Mouse (Mus musculus): Measurements from ENCODE around the gene Arid1b. TPM values are rescaled to one million over a fixed set of nuclear protein-coding genes. Genes with fewer than 3 reads are reported as not detected.
"Not testable (repeated sequence)": the region's sequence is repeated elsewhere in the genome, so short reads cannot be mapped to it uniquely, and the experiment has no call there.

Gene Arid1b
- polyA plus RNA-seq, 1 experiment from 2014 or later: 8.7 TPM

DNA sequence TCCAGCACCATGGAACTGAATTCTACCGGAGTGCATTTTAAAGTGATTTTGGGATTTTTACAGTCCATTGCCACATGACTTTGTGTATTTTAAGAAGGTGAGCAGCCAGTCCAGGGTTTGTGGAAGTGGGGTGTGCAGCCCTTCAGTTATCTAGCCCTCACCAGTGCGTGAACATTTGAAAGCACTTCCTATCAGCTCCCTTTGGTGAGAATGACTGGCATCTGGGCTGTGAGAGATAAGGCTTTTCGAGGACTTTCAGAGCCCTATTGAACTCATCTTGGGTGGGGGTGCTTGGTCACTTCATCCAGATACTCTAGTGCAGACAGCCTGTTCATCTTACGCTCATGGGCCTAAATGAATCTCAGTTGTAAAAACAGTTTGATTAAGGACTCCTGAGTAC lies 105.1 kb downstream of the Arid1b start:
- peaks cover 29% of the 10 kb centered on the region for H3K27me3 ChIP-seq (replicated peaks)
- no peak overlapping the region for H3K9ac ChIP-seq
- H3K4me2 ChIP-seq: peak overlapping the region; percentile 41
- peak overlapping the region; percentile 19 for H3K27ac ChIP-seq (ENCODE audit: poor library complexity, severe bottlenecking)
- peaks cover 54% of the 10 kb centered on the region for H3K4me1 ChIP-seq (replicated peaks)
- ATAC-seq (ENCODE audit: insufficient number of reproducible peaks, low FRiP score): peak; percentile 93
- no peak overlapping the region for H3K4me3 ChIP-seq
- 11% methylated on average over 4 of the region's 4 CpGs for WGBS
- no peaks in the 10 kb centered on the region for H3K9me3 ChIP-seq (replicated peaks)
- no peaks in the 10 kb centered on the region for H3K36me3 ChIP-seq

GRCm38 (mm10) chr17:5101157-5101556 lies 107.0 kb downstream of the Arid1b start:
- peaks cover 64% of the 10 kb centered on the region for H3K4me1 ChIP-seq (replicated peaks)

DNA sequence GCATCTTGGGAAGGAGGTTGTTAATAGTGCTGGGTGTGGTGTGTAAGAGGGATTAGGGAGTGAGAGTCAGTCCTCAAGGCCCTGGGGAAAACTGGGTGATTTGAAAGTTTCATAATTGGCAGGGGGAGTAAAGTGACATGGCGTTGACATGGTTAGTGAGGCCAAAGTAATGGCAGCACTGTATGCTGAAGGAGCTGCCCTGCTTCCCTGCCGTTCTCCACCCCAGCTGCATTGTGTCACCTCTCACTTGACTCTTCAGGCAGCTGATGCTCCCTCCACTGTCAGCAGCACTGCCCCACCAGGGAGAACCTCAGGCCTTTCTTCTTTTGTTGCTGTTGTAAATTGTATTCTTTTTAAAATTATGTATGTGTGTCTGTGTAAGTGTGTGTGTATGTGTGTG lies 107.8 kb downstream of the Arid1b start:
- no peaks in the 10 kb centered on the region for H3K36me3 ChIP-seq
- 34% methylated on average over 2 of the region's 2 CpGs for WGBS
- H3K4me1 ChIP-seq (replicated peaks): peaks cover 68% of the 10 kb centered on the region
- no peak for ATAC-seq (ENCODE audit: insufficient number of reproducible peaks, low FRiP score)
- H3K4me2 ChIP-seq: no peak overlapping the region
- H3K27ac ChIP-seq (ENCODE audit: poor library complexity, severe bottlenecking): no peak overlapping the region
- peaks cover 12% of the 10 kb centered on the region; the same call in 1 of the 2 replicates for H3K27me3 ChIP-seq (replicated peaks)
- no peaks in the 10 kb centered on the region for H3K9me3 ChIP-seq (replicated peaks)
- no peak overlapping the region for H3K9ac ChIP-seq
- H3K4me3 ChIP-seq: no peak overlapping the region

More at GRCm38 (mm10) chr17:5101157-5101556, 107.0 kb downstream of the Arid1b start:
- H3K36me3 ChIP-seq: no peaks in the 10 kb centered on the region
- no peak overlapping the region for H3K9ac ChIP-seq
- no peak for ATAC-seq (ENCODE audit: insufficient number of reproducible peaks, low FRiP score)
- no peaks in the 10 kb centered on the region for H3K9me3 ChIP-seq (replicated peaks)
- H3K4me3 ChIP-seq: no peak overlapping the region
- no peak overlapping the region for H3K4me2 ChIP-seq
- H3K27me3 ChIP-seq (replicated peaks): peaks cover 19% of the 10 kb centered on the region
- 86% methylated on average over 8 of the region's 8 CpGs for WGBS
- no peak overlapping the region for H3K27ac ChIP-seq (ENCODE audit: poor library complexity, severe bottlenecking)

- no peak overlapping the region for H3K9ac ChIP-seq
- ATAC-seq (ENCODE audit: insufficient number of reproducible peaks, low FRiP score): no peak
- 85% methylated on average over 6 of the region's 6 CpGs for WGBS
- peaks cover 66% of the 10 kb centered on the region for H3K4me1 ChIP-seq (replicated peaks)
- H3K4me2 ChIP-seq: no peak overlapping the region
- no peaks in the 10 kb centered on the region for H3K9me3 ChIP-seq (replicated peaks)
- H3K27ac ChIP-seq (ENCODE audit: poor library complexity, severe bottlenecking): no peak overlapping the region
- no peak overlapping the region for H3K4me3 ChIP-seq
- peaks cover 7% of the 10 kb centered on the region; the same call in 1 of the 2 replicates for H3K27me3 ChIP-seq (replicated peaks)
- no peaks in the 10 kb centered on the region for H3K36me3 ChIP-seq
These were observed 111.6 kb downstream of the Arid1b start for GRCm38 (mm10) chr17:5105746-5106145.

DNA sequence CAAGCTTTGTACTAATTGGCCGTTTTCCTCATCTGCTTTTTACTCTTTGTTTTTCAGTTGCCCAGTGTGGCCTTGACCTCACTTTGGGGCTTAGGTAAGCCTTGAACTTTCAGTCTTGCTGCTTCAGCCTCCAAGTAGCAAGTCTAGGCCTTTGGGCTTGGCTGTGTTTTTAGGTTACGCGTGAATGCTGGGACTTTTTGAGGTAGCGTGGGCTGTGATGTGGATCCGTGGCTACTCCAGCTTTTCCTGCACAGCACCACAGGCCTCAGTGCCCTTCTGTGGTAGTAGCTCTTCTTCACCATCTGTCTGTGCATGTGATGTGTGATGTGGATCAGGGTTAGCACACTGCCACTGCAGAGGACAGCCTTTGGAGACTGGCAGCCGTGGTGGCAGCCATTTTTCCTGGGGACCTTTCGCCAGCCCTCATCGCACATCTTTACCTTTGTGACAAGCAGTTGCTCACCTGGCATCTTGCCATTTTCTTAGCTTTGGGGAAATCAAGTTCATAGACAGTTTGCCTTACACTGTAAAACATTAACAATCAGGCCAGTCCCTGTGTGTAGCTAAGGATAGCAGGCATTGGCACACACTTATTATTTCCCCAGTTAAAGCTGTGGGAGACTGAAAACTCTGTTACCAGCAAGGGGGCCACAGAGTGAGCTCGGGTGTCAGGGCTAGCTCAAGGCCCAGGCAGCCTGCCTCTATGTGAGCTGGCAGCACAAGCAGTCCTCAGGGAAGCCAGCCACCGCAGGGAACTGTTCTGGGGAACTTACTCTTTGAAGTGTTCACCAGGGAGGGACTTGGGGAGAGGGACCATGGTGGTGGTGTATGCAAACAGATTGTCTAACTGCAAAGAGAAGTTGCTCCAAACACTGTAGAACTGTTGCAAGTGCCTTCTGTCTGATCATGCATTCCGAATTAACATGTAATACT lies 112.4 kb downstream of the Arid1b start:
- Histone ChIP-seq H3K27ac (ENCODE audit: poor library complexity, severe bottlenecking) (no peak overlapping the region), H3K9ac (no peak overlapping the region), H3K4me2 (no peak overlapping the region), H3K27me3 (replicated peaks) (peaks cover 7% of the 10 kb centered on the region; the same call in 1 of the 2 replicates), H3K4me1 (replicated peaks) (peaks cover 59% of the 10 kb centered on the region), H3K36me3 (0 out of 2 replicates have a peak, but pooled peaks cover under 1% of the 10 kb centered on the region), H3K9me3 (replicated peaks) (no peaks in the 10 kb centered on the region), H3K4me3 (no peak overlapping the region)
- no peak for ATAC-seq (ENCODE audit: insufficient number of reproducible peaks, low FRiP score)
- WGBS: 75% methylated on average over 11 of the region's 11 CpGs

DNA sequence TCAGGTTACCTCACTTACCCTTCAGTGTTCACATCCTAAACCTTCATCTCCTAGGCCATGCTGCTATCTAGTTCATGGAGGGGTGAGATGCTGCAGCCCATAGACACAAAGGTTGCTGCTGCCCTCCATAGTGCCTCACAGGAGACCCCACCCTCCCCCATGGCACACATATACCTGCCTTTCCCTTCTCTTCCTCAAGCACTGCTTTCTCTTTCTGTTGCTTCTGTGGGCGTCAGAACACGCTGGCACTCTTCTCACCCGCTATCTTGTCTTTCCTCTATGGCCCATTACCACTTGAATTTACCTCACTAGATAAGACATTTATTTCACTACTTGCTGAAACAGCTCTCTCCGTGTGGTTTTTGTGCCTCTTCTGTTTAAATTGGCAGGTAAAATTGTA lies 113.4 kb downstream of the Arid1b start:
- H3K9me3 ChIP-seq (replicated peaks): no peaks in the 10 kb centered on the region
- WGBS: 82% methylated on average over 4 of the region's 4 CpGs
- no peak for ATAC-seq (ENCODE audit: insufficient number of reproducible peaks, low FRiP score)
- H3K4me3 ChIP-seq: no peak overlapping the region
- no peak overlapping the region for H3K27ac ChIP-seq (ENCODE audit: poor library complexity, severe bottlenecking)
- H3K4me2 ChIP-seq: no peak overlapping the region
- H3K4me1 ChIP-seq (replicated peaks): peaks cover 57% of the 10 kb centered on the region
- H3K36me3 ChIP-seq: 0 out of 2 replicates have a peak, but pooled peaks cover 4% of the 10 kb centered on the region
- no peak overlapping the region for H3K9ac ChIP-seq
- H3K27me3 ChIP-seq (replicated peaks): peaks cover 7% of the 10 kb centered on the region; the same call in 1 of the 2 replicates

DNA sequence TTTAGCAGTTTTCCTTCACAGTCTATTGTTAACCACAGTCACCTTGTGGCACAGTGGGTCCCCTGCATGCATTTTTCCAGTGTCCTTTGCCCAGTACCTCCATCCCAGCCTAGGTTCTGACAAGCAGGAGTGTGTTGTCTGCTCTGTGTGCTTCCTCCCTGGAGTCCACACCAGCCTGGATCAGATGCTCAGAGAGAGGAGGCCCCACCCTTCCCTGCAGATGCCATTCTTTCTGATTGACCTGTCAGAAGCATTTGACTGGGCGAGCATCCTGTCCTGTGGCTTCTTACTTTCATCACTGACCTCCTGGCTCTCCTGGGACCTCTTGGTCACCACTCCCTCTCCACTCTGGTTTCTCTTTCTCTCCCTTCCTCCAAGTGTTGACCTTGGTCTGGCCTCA lies 113.9 kb downstream of the Arid1b start:
- Histone ChIP-seq H3K4me1 (replicated peaks) (peaks cover 57% of the 10 kb centered on the region), H3K27ac (ENCODE audit: poor library complexity, severe bottlenecking) (no peak overlapping the region), H3K27me3 (replicated peaks) (peaks cover 7% of the 10 kb centered on the region; the same call in 1 of the 2 replicates), H3K9me3 (replicated peaks) (no peaks in the 10 kb centered on the region), H3K36me3 (0 out of 2 replicates have a peak, but pooled peaks cover 4% of the 10 kb centered on the region), H3K9ac (no peak overlapping the region), H3K4me3 (no peak overlapping the region), H3K4me2 (no peak overlapping the region)
- 46% methylated on average over 1 of the region's 1 CpGs for WGBS
- ATAC-seq (ENCODE audit: insufficient number of reproducible peaks, low FRiP score): no peak

DNA sequence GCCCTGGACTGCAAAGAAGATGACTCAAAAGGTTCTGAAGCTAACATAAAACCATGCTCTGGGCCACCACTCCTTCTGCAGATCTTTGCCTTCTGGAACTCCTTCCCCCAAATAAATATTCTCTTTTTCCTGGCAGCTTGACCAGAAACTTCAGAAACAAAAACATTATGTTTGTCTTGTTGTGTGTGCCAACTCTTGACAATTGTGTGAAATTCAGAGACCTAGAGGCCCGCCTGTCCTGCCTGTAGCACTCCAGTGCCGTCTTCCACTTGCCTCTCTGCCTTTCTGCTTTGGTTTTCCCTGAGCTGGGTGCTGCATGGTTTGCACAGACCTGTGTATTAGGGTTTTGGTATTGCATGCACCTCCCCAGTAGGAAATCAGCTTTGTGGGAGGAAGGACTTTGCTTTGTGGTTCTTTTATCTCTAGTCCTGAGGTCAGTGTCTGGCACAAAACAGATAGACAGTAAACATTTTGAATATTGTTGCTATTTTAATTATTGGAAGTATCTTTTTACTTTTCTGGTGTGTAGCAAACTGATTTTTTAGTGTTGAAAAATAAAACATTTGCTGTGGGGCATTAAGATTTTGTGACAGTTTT lies 114.5 kb downstream of the Arid1b start:
- no peak overlapping the region for H3K4me2 ChIP-seq
- H3K27me3 ChIP-seq (replicated peaks): peaks cover 7% of the 10 kb centered on the region; the same call in 1 of the 2 replicates
- 0 out of 2 replicates have a peak, but pooled peaks cover 4% of the 10 kb centered on the region for H3K36me3 ChIP-seq
- no peaks in the 10 kb centered on the region for H3K9me3 ChIP-seq (replicated peaks)
- 76% methylated on average over 2 of the region's 2 CpGs for WGBS
- no peak overlapping the region for H3K9ac ChIP-seq
- H3K4me3 ChIP-seq: no peak overlapping the region
- no peak for ATAC-seq (ENCODE audit: insufficient number of reproducible peaks, low FRiP score)
- H3K4me1 ChIP-seq (replicated peaks): peaks cover 57% of the 10 kb centered on the region
- H3K27ac ChIP-seq (ENCODE audit: poor library complexity, severe bottlenecking): no peak overlapping the region

DNA sequence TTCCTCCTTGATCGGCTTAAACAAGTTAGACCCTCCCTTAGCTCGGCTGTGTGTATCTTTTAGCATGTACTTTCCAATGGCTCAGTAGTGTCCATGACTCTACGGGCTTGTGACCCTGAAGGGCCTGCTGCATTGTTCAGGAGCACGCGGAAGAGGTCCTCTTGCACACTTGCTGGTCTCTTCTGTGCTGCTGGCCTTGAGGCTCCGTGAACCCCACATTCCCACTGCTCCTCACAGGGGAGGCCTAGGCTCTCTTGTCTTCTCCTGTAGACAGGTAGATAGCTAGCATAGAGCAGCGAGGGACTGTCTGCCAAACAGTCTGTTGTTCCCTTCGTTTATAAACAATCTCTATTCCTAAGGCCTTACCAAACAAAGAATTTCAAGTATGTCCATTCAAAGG lies 115.2 kb downstream of the Arid1b start:
- H3K4me2 ChIP-seq: no peak overlapping the region
- peaks cover 57% of the 10 kb centered on the region for H3K4me1 ChIP-seq (replicated peaks)
- H3K9me3 ChIP-seq (replicated peaks): no peaks in the 10 kb centered on the region
- 0 out of 2 replicates have a peak, but pooled peaks cover 4% of the 10 kb centered on the region for H3K36me3 ChIP-seq
- no peak for ATAC-seq (ENCODE audit: insufficient number of reproducible peaks, low FRiP score)
- no peak overlapping the region for H3K27ac ChIP-seq (ENCODE audit: poor library complexity, severe bottlenecking)
- H3K27me3 ChIP-seq (replicated peaks): peaks cover 3% of the 10 kb centered on the region; the same call in 1 of the 2 replicates
- 83% methylated on average over 8 of the region's 8 CpGs for WGBS
- H3K4me3 ChIP-seq: no peak overlapping the region
- H3K9ac ChIP-seq: no peak overlapping the region

DNA sequence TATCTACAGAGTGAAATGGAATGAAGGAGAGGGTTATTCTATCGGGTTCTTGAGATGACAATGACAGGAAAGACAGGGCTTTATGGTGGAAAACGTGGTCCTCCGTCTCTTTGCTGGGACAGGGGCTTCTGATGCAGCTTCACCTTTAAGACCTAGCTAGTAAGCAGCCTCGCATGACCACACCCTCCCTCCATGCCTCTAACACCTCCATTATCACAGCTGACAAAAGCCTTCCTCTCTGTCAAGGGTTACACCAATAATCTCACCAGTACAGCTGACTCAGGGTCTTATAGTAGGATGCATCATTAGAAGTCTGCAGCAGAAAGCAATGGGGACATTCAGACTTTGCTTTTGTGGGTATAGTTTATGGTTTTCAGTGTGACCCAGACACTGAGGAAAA lies 116.0 kb downstream of the Arid1b start:
- H3K4me3 ChIP-seq: no peak overlapping the region
- no peaks in the 10 kb centered on the region for H3K9me3 ChIP-seq (replicated peaks)
- 40% methylated on average over 4 of the region's 4 CpGs for WGBS
- ATAC-seq (ENCODE audit: insufficient number of reproducible peaks, low FRiP score): peak; percentile 77
- H3K4me2 ChIP-seq: no peak overlapping the region
- H3K9ac ChIP-seq: no peak overlapping the region
- no peak overlapping the region for H3K27ac ChIP-seq (ENCODE audit: poor library complexity, severe bottlenecking)
- H3K27me3 ChIP-seq (replicated peaks): peaks cover 3% of the 10 kb centered on the region; the same call in 1 of the 2 replicates
- H3K36me3 ChIP-seq: 0 out of 2 replicates have a peak, but pooled peaks cover 4% of the 10 kb centered on the region
- H3K4me1 ChIP-seq (replicated peaks): peaks cover 49% of the 10 kb centered on the region

- not testable (repeated sequence) for H3K9ac ChIP-seq; H3K27me3 ChIP-seq (replicated peaks); H3K4me3 ChIP-seq; ATAC-seq (ENCODE audit: insufficient number of reproducible peaks, low FRiP score); H3K9me3 ChIP-seq (replicated peaks); H3K36me3 ChIP-seq; H3K4me2 ChIP-seq; H3K27ac ChIP-seq (ENCODE audit: poor library complexity, severe bottlenecking)
- peaks cover 49% of the 10 kb centered on the region for H3K4me1 ChIP-seq (replicated peaks)
- 91% methylated on average over 5 of the region's 5 CpGs for WGBS
These were observed 116.8 kb downstream of the Arid1b start for GRCm38 (mm10) chr17:5110981-5111380.
